Mouse (Mus musculus): ENCODE data around the gene Gpr171. TPM values are rescaled to one million over a fixed set of nuclear protein-coding genes. Genes with fewer than 3 reads are reported as not detected.
"Not testable (repeated sequence)": the region's sequence is repeated elsewhere in the genome, so short reads cannot be mapped to it uniquely, and the experiment has no call there.

The Gpr171 gene
- polyA plus RNA-seq, 1 experiment from 2014 or later, result 1.0 TPM

DNA sequence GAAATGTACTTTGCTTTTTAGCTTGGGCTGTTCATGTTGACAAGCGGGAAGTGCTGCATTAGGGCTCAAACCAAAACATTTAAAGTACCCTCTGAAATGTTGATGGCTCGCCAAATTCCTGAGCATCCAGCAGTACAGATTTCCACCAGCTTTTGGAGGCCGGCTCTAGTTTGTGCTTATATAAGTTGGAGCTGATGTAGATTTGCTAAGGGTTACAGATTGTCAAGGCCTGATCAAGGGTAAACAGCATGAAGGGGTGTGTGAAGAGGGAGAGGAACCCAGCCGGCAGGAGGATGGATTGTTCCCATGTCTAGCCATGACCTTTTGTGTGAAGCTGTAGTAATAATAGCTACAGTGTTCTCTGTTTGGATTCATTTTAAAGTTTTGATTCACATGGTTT, 29.5 kb upstream of the Gpr171 start:
- H3K9me3 ChIP-seq (replicated peaks), result no peaks in the 10 kb centered on the region
- 85% methylated on average over 4 of the region's 4 CpGs for WGBS
- no peak overlapping the region for H3K4me3 ChIP-seq

DNA sequence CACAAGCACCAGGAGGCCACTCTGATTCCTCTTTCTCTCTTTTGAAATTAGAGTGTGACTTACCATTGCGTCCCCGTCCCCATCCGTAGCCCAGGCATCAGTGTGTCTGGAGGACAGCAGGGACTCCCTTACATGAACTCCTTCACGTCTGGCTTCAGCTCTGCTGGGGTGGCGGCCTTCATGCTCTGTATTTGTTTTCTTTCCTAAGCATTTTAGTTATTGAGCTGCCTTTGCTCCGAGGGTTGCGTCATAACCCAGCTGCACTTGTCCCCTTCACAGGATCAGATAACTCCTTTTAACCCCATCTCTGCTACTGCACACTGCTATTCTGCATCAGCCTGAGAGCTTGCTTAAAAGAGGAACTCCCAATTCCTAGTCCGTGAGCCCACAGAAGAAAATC, 28.8 kb upstream of the Gpr171 start:
- Histone ChIP-seq H3K36me3 (peaks cover 2% of the 10 kb centered on the region; the same call in 1 of the 2 replicates), H3K27me3 (ENCODE audit: low read depth, poor library complexity, severe bottlenecking) (no peaks in the 10 kb centered on the region), H3K27ac (replicated peaks) (no peak overlapping the region), H3K4me3 (no peak overlapping the region), H3K9me3 (replicated peaks) (no peaks in the 10 kb centered on the region), H3K4me1 (0 out of 2 replicates have a peak, but pooled peaks cover 6% of the 10 kb centered on the region)
- WGBS, result 67% methylated on average over 8 of the region's 8 CpGs
- DNase-seq (ENCODE audit: low spot score), result no peak

More for the DNA sequence above, 29.5 kb upstream of the Gpr171 start:
- no peaks in the 10 kb centered on the region for H3K27me3 ChIP-seq (ENCODE audit: low read depth, poor library complexity, severe bottlenecking)
- peaks cover 4% of the 10 kb centered on the region for H3K4me1 ChIP-seq
- no peak overlapping the region for H3K27ac ChIP-seq (replicated peaks)
- DNase-seq (ENCODE audit: low spot score), result no peak
- peaks cover 2% of the 10 kb centered on the region; the same call in 1 of the 2 replicates for H3K36me3 ChIP-seq

DNA sequence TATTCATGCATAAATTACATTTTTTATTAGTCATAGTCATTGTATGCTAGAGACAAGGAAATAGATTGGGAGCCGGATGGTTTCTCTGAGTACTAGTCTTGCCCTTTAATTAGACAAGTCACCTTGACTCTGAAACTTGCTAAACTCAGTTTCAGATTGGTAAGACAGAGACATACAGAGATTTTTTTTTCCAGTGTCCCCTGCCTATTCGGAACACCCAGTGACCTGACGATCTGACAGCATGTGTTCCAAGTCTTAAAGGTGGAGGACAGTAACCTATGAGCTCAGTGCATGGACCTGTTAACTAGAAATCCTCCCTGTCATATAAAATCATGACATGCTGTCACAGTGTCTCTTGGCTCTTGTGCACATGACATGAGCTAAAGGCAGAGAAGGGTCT, 27.9 kb upstream of the Gpr171 start:
- Histone ChIP-seq H3K4me1 (0 out of 2 replicates have a peak, but pooled peaks cover 8% of the 10 kb centered on the region), H3K27me3 (ENCODE audit: low read depth, poor library complexity, severe bottlenecking) (no peaks in the 10 kb centered on the region), H3K9me3 (replicated peaks) (no peaks in the 10 kb centered on the region), H3K36me3 (peaks cover 2% of the 10 kb centered on the region; the same call in 1 of the 2 replicates), H3K4me3 (no peak overlapping the region), H3K27ac (replicated peaks) (no peak overlapping the region)
- 78% methylated on average over 3 of the region's 3 CpGs for WGBS
- DNase-seq (ENCODE audit: low spot score), result no peak

DNA sequence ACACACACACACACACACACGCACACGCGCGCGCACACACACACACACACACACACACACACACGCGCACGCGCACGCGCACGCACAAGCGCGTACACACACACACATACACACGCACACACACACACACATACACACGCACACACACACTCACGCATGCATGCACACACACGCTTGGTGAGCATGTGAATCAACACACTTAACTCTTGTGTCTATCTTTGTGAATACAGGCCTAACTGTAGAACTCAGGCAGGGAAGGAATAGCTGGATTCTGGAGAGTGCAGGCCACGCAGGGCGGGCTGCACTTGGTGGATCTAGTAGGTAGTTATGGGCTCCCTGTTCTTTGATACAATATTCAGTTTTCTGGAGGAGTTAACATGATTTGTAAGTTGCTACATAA, 27.1 kb upstream of the Gpr171 start:
- Histone ChIP-seq H3K4me3 (no peak overlapping the region), H3K27me3 (ENCODE audit: low read depth, poor library complexity, severe bottlenecking) (no peaks in the 10 kb centered on the region), H3K4me1 (0 out of 2 replicates have a peak, but pooled peaks cover 8% of the 10 kb centered on the region), H3K27ac (replicated peaks) (no peak overlapping the region), H3K36me3 (peaks cover 2% of the 10 kb centered on the region; the same call in 1 of the 2 replicates), H3K9me3 (replicated peaks) (no peaks in the 10 kb centered on the region)
- no peak for DNase-seq (ENCODE audit: low spot score)
- WGBS, result 83% methylated on average over 20 of the region's 20 CpGs

DNA sequence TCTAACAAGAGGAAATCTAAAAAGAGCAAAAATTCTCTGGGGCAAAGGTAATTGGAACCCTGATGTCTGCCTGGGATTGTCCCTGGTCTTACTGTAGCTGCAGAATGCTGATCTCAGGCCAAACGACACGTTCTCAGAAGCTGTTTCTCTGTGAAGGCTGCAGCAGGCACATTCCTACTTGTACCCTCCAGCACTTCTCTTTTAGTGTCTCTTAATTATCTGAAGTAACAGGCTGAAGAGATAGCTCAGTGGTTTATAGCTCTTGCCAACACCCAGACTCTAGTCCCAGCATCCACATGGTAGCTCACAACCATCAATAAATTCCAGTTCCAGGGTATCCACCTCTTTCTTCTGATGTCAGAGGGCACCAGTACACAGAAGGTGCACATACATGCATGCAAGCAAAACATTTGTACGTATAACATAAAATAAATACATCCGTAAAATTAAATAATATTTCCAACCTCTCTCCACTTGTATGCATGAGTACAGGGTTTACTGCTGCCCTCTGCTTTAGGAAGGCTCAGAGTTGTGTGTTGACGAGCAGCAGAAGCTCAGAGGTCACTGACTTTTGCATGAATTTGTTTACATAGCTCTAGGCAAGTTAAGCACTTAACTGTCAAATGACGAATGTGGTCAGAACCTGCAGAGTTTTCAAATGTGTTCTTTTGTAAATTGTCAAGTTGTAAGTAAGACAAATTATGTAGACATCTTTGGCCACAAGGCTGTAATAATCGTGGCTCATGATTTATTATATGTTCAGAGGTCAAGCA, 24.3 kb upstream of the Gpr171 start:
- Histone ChIP-seq H3K27me3 (ENCODE audit: low read depth, poor library complexity, severe bottlenecking) (no peaks in the 10 kb centered on the region), H3K4me3 (no peak overlapping the region), H3K4me1 (peaks cover 23% of the 10 kb centered on the region), H3K27ac (replicated peaks) (no peak overlapping the region), H3K9me3 (replicated peaks) (no peaks in the 10 kb centered on the region), H3K36me3 (no peaks in the 10 kb centered on the region)
- 76% methylated on average over 7 of the region's 7 CpGs for WGBS
- DNase-seq (ENCODE audit: low spot score), result no peak

DNA sequence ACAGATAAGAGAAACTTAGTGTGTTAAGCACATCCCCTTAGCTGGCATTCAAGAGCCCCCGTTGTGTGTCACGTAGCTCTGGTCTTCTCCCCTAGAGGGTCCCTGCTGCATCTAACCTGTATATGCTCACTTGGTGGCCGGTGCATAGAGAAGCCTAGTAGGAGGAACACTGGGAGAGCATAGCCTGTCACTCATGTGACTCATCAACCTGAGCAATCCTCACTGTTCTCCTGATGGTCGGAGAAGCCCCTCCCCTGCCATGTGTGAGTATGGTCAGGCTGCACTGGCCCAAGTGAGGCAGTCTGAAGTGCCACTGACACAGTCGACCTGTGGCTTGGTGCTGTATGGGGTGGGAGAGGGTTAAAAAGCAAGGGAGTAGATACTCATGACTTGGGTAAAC, 23.4 kb upstream of the Gpr171 start:
- WGBS, result 70% methylated on average over 5 of the region's 5 CpGs
- Histone ChIP-seq H3K27me3 (ENCODE audit: low read depth, poor library complexity, severe bottlenecking) (no peaks in the 10 kb centered on the region), H3K9me3 (replicated peaks) (no peaks in the 10 kb centered on the region), H3K27ac (replicated peaks) (no peak overlapping the region), H3K36me3 (no peaks in the 10 kb centered on the region), H3K4me3 (no peak overlapping the region), H3K4me1 (peaks cover 24% of the 10 kb centered on the region)
- DNase-seq (ENCODE audit: low spot score), result no peak

DNA sequence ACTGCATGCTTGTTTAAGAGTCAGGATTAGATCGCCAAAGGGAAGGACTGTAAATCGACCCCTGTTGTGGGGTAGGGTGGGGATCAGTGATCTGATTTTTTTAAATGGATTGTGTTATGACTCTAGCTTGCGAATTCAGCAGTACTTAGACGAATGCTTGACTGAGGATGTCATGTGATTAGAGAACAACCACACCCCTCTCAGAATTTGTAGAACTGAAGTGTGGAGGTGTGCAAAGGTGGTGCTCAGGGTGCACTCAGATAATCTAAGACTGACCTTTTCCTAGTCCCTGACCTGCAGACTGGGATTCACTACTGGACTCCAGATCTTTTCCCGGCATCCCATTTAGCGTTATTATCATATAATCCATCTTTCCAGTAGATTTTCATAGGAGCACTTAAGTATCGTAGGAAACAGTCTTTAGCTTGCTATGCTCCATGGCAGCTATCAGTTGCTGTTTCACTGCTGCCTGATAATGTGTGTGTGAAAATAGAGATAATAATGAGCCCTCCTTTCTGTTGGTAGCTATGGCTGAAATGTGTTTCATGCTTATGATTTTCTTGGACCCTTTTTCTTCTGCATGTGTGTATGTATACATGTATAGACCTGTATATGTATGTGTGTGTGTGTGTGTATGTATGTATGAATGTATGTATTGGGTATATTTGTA, 20.3 kb upstream of the Gpr171 start:
- Histone ChIP-seq H3K4me3 (no peak overlapping the region), H3K36me3 (no peaks in the 10 kb centered on the region), H3K9me3 (replicated peaks) (no peaks in the 10 kb centered on the region), H3K27me3 (ENCODE audit: low read depth, poor library complexity, severe bottlenecking) (no peaks in the 10 kb centered on the region), H3K4me1 (peaks cover 24% of the 10 kb centered on the region), H3K27ac (replicated peaks) (no peak overlapping the region)
- no peak for DNase-seq (ENCODE audit: low spot score)
- WGBS, result 68% methylated on average over 7 of the region's 7 CpGs

DNA sequence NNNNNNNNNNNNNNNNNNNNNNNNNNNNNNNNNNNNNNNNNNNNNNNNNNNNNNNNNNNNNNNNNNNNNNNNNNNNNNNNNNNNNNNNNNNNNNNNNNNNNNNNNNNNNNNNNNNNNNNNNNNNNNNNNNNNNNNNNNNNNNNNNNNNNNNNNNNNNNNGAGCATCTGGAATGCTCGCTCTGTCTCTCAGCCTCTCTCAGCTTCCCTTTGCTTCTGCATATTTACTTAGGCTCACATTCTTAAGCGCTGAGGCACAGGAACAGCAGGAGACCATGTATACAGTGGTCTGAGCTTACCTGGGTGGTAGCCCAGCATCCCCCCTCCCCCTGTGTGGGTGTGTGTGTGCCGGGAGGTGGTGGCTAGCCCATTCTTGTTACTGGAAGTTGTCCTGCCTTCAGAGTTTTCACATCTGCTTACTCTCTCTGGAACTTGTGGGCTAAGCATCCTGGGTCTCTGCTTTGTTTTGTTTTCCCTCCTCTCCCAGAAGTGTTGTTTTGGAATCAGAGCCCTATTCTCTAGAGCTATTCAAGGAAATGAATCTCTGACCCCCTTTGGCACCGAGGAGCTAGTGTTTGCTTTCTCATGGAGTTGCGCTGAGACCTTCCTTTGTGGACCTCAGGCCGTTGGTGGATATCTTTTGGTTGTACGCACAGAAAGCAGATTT, 19.6 kb upstream of the Gpr171 start:
- Histone ChIP-seq H3K4me3 (no peak overlapping the region), H3K4me1 (peaks cover 24% of the 10 kb centered on the region), H3K27me3 (ENCODE audit: low read depth, poor library complexity, severe bottlenecking) (no peaks in the 10 kb centered on the region), H3K27ac (replicated peaks) (no peak overlapping the region), H3K9me3 (replicated peaks) (no peaks in the 10 kb centered on the region), H3K36me3 (no peaks in the 10 kb centered on the region)
- WGBS, result 28% methylated on average over 7 of the region's 7 CpGs
- DNase-seq (ENCODE audit: low spot score), result no peak

DNA sequence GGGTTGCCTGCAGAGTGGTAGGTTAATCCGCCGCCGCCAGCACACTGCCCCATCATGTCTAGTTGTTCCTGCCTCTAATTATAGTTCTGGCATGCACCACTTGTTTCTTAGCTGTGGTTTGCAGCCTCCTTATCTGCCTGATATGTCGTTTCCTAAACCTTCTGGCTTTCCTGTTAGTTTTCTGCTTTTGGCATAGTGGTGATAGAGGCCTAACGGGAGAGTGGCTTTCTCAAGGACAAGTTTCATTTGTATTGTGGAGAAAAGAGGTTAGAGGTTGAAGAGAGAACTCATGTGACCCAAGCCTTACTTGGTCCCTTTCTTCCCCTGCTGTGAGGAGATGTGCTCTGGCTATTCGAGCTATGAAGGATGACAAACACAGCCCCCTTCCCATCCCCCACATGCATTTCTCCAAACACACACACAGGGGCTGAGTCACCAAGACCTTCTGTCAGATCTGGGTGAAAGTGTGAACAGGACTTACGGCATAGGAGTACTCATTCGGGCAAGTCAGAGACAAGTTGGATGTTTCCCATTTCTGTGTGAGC, 12.4 kb upstream of the Gpr171 start:
- Histone ChIP-seq H3K4me3 (no peak overlapping the region), H3K9me3 (replicated peaks) (no peaks in the 10 kb centered on the region), H3K36me3 (peaks cover 9% of the 10 kb centered on the region; the same call in 1 of the 2 replicates), H3K27me3 (ENCODE audit: low read depth, poor library complexity, severe bottlenecking) (no peaks in the 10 kb centered on the region), H3K27ac (replicated peaks) (no peak overlapping the region), H3K4me1 (no peaks in the 10 kb centered on the region)
- 90% methylated on average over 8 of the region's 8 CpGs for WGBS
- DNase-seq (ENCODE audit: low spot score), result no peak

DNA sequence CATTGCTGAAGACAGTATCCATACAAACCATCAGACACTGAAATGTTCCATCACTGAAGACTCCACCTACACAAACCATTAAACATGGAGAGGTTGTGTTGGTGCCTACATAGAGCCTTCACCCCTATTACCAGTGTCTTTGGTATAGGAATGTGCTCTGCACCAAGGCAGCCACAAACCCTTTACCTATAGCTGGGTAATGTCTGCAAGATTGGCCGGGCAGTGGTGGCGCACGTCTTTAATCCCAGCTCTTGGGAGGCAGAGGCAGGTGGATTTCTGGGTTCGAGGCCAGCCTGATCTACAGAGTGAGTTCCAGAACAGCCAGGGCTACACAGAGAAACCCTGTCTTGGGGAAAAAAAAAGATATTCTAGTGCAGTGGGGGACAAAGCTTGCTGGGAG, 11.7 kb upstream of the Gpr171 start:
- not testable (repeated sequence) for H3K27ac ChIP-seq (replicated peaks); H3K4me3 ChIP-seq; H3K9me3 ChIP-seq (replicated peaks); H3K4me1 ChIP-seq; DNase-seq (ENCODE audit: low spot score); H3K27me3 ChIP-seq (ENCODE audit: low read depth, poor library complexity, severe bottlenecking); H3K36me3 ChIP-seq
- WGBS, result 96% methylated on average over 4 of the region's 4 CpGs

DNA sequence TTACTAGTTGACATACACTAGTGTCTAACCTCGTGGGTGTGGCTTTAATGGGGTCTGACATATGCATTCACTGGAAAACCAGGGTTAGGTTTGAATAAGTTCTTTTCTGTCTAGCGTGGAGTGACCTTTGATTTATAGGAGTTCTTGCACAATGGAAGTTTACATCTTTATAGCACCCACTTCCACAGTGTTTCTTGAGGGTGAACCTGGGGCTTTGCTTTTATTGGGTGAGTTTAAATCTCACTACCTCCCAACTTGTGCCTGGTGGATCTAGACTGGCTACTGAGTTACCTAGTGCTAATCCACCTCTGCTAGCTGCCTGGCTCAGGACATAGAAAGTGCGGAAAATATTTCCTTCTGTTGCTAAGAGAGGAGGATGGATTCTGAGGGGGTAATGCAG, 10.3 kb upstream of the Gpr171 start:
- Histone ChIP-seq H3K4me3 (no peak overlapping the region), H3K27ac (replicated peaks) (no peak overlapping the region), H3K27me3 (ENCODE audit: low read depth, poor library complexity, severe bottlenecking) (no peaks in the 10 kb centered on the region), H3K4me1 (no peaks in the 10 kb centered on the region), H3K36me3 (peaks cover 9% of the 10 kb centered on the region; the same call in 1 of the 2 replicates), H3K9me3 (replicated peaks) (no peaks in the 10 kb centered on the region)
- 87% methylated on average over 3 of the region's 3 CpGs for WGBS
- DNase-seq (ENCODE audit: low spot score), result no peak

DNA sequence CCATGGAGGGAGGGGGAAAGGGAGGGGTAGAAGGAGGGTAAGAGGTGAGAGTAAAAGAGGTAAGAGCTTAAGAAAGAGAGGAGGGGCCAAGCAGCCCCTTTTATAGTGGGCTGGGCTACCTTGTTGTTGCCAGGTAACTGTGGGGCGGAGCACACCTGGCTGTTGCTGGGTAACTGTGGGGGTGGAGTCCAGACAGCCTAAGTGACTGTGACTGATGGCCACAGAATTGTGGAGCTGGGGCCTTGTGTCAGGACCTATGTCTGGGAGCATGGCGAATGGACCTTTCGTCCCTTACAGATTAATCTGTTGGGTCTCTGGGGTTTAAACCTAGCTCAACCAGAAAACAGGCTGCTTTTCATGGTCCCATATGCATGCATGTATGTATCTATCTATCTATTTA, 8.2 kb upstream of the Gpr171 start:
- WGBS, result 91% methylated on average over 3 of the region's 3 CpGs
- DNase-seq (ENCODE audit: low spot score); H3K4me3 ChIP-seq: not testable (repeated sequence)

More for the DNA sequence above, 8.2 kb upstream of the Gpr171 start:
- H3K4me1 ChIP-seq; H3K36me3 ChIP-seq; H3K9me3 ChIP-seq (replicated peaks); H3K27me3 ChIP-seq (ENCODE audit: low read depth, poor library complexity, severe bottlenecking); H3K27ac ChIP-seq (replicated peaks): not testable (repeated sequence)

Data from midbrain, embryonic 10.5 days (tissue).